Mouse (Mus musculus) testis, adult 2 months (tissue): ENCODE measurements at regions not wholly inside any gene's neighbourhood (a gene's known extent, or its start where the extent isn't known, plus 50 kb on each side); places are given as distances from the start of the nearest gene placed in this dataset.

ENCODE experiments used
- CTCF ChIP-seq: fragments of 200-500 bp; IDR thresholded peaks from 2 replicates; pipeline ENCODE4 v1.5.1; 2012; ENCODE audit warnings: low read depth, mild to moderate bottlenecking, inconsistent platforms, low read length, moderate library complexity; ENCODE audit not compliant: control insufficient read depth, insufficient read depth, insufficient replicate concordance
- POLR2A ChIP-seq: fragments of 200-500 bp; IDR thresholded peaks from 2 replicates; pipeline ENCODE4 v1.6.1; 2012; ENCODE audit warnings: low read depth, mild to moderate bottlenecking, inconsistent platforms, low read length, moderate library complexity; ENCODE audit not compliant: control insufficient read depth

GRCm38 (mm10) chr3:34172899-34173298 is 91.8 kb upstream of the Dnajc19 start:
- TF ChIP-seq POLR2A = no peak
- no peak for TF ChIP-seq CTCF
